Mouse (Mus musculus): ENCODE data around the gene Sclt1. TPM values are rescaled to one million over a fixed set of nuclear protein-coding genes. Genes with fewer than 3 reads are reported as not detected.
"Not testable (repeated sequence)": the region's sequence is repeated elsewhere in the genome, so short reads cannot be mapped to it uniquely, and the experiment has no call there.

Sclt1 gene
- total RNA-seq (2015; ENCODE audit: low replicate concordance) (28.8 and 35.2 TPM in 2 replicates), total RNA-seq (2017; ENCODE audit: low replicate concordance) (24.2 and 32.7 TPM in 2 replicates)

DNA sequence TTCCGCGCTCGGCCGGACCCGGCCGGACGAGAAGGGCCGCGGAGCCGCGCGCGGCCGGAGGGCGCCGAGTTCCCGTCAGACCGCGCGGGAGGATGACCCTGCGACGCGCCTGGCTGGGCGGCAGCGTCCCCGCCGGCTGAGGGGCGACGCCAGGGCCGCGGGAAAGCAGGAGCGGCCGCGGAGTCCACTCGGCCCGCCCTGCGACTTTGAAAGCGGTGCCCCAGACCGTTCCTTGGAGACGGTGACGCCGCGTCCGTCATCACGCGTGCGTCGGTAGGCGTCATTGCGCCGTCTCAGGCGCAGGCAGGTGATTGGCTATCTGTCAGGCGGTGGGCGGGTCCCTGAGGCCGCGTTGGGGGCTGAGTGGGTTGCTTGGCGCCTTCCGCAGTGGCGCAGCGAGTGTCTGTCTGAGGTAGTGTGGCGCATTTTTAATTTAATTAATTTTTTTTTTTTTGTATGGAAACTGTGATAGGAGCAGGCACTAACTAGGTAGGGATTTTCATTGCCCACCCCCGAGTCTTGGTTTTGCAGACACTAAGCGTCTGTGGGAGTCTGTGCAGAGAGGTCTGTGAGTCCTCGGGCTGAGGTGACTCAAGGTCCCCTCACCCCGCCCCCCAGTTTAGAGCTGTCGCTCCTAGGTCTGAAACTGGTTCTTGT, at the start of gene Sclt1, which contains the start of gene D3Ertd751e:
Gene Sclt1, minus strand, starts transcription at position 237 of the 657 bp plus-strand sequence.
Gene D3Ertd751e, plus strand, starts transcription at position 334 of the 657 bp plus-strand sequence.
- ATAC-seq (replicated peaks; ENCODE audit: low FRiP score, poor library complexity, severe bottlenecking), result peak; percentile 99

DNA sequence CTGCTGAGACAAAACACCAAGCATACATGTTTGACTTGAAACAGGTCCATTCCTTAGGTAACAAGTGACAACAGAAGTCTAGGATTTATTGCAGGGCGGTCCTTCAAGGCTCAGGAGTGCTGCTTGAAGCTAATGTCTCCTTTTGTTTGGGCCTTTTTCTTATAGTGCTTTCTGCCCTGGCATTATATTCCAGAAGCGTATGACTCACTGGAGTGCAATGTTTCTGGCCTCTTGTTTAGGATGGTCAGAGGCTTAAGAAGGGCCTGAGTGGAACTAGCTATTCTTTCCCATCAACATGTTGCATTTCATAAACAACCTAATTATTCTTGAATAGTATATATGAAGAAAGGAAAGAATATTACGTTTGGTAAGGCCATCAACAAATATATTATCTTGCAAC, 19.8 kb upstream of the Sclt1 start:
- no peak for ATAC-seq (replicated peaks; ENCODE audit: low FRiP score, poor library complexity, severe bottlenecking)

- ATAC-seq (replicated peaks; ENCODE audit: low FRiP score, poor library complexity, severe bottlenecking), result no peak
Measured at GRCm38 (mm10) chr3:41754556-41754955, 12.2 kb upstream of the Sclt1 start.

DNA sequence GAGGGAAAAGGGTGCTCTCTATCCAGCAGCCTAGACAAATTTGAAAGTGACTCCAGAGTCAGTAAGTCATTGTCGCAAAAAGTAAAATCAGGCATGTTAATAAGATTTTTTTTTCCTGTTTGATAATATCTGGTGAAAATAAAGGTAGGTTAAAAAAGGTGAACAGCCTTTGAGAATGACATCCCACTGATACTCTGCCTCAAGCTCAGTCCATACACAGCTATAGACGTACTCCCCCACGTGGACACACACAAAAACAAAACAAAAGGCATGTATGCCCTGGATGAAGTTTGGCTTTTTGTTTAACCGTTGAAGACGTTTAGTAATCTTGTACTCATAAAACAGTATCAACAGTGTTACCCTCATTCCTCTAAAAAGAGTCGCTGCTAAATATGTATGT, 1.1 kb upstream of the Sclt1 start:
- ATAC-seq (replicated peaks; ENCODE audit: low FRiP score, poor library complexity, severe bottlenecking), result no peak

DNA sequence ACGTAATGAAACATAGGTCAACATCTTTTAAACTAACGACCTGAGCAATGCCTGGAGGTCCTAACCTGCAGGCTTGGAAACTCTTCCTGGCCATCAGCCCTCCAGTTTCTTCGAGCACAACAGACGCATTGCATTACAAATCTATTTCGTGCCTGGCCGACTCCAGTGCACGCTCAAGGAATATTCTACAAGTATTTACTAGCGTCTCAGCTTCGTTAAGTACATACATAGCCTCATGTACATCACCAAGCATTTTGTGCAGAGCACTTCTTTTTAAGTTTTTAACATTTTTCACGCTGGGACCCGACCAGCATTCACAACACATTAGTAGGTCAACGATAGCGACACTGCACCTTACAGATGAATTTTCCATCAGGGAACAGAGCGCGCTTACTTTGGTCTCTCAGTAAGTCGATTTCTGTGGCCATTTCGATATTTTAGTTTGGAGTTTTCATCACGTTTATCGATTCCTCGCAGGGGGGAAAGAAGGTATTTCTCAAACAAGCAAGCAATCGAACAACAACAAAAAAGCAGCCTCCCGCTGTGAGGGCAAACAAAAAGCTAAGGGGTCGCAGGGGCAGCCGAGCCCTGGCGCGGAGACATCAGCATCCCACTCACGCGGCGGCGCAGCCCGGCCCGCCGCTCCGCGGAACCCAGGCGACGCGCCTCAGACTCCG, 575 bp downstream of the Sclt1 start:
- ATAC-seq (replicated peaks; ENCODE audit: low FRiP score, poor library complexity, severe bottlenecking), result no peak

- ATAC-seq (replicated peaks; ENCODE audit: low FRiP score, poor library complexity, severe bottlenecking), result no peak
Measured at GRCm38 (mm10) chr3:41695681-41696080, 46.6 kb downstream of the Sclt1 start.

DNA sequence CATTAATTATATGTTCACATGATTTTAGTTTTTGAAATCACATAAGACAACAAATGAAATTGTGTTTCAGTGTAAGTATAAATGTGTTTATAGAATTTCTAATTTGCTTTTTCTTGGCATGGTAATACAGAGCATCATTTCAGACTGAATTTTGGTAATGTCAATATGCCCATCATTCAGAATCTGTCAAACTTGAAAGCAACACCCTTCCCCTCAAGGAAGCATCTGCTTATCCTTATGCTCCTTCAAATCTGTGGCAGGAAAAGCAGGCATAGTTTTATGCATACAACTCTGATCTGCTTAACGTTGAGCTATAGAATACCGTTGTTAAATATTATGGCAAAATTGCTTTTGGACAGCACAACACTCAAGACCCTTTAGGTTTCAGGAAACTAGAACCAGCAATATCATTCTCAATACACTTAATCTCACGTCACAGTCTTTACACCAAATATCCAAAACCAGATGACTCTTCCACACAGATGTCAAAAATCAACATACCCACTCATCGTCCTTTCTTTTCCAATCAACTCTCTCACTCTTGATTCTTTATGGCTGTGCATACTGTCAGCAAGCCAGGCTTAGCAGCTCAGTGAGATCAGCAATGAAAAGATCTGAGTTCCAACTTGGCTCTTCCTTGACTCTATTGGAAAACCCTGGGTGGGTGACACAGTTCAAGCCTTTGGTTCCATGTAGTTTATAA, 49.7 kb downstream of the Sclt1 start:
- ATAC-seq (replicated peaks; ENCODE audit: low FRiP score, poor library complexity, severe bottlenecking), result no peak

DNA sequence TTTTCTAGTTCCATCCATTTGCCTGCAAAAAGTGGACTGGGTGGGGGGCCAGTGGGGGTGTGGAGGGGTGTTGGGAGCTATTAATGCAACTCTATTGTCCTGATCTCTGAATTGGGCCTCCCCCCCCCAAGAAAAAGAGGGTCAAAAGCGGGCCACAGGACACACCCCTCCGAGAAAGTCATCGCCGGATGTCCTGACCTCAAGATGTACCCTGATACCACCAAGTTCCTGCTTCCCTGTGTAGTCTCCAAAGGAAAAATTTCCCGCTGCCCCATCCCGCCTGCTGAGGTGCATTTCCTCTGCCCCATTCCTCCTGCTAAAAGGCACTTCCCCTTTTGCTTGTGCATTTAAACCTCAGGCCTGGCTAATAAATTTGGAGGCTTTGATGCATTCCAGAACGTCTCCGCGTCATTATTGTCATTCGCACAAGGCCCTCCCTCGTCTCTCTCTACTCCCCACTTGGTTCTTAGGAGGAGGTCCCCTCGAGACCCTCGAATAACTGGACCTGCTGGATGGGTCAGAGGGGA, 52.1 kb downstream of the Sclt1 start:
- not testable (repeated sequence) for ATAC-seq (replicated peaks; ENCODE audit: low FRiP score, poor library complexity, severe bottlenecking)

DNA sequence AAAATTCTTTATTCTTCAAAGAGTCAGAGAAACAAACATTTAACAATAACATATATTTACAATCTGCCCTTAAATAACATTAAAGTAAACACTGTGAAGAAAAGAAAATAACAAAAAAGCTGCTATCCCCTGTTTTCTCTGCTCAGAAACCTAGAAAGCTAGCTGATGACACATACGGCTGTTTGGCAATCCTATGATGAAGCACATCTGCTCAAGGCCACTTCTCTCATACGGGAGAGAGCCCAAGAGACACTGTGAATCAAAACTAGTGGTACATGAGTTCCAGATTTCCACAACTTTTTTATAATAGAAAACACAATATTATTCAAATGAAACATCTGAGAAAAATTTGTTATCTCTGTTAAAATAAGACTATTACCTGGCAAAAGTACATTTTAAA, 55.9 kb downstream of the Sclt1 start:
- ATAC-seq (replicated peaks; ENCODE audit: low FRiP score, poor library complexity, severe bottlenecking), result no peak

DNA sequence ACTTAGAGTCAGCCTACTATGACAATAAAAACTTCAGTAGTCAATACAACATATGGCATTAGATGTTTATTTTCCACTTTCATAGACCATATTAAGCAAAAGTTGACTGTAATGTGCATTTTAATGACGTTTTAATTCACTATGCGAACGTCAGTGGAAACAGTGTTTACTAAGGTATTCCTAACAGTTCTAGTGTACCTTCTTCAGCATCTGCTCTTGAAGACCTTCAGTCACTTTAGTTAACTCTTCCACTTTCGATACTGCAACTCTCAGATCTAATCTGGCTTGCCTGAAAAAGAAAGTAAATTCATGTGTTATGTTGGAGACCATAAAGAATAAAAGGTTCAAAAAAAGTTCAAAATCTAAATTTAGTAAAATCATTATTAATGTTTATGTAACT, 60.2 kb downstream of the Sclt1 start:
- ATAC-seq (replicated peaks; ENCODE audit: low FRiP score, poor library complexity, severe bottlenecking), result no peak

GRCm38 (mm10) chr3:41676648-41677047, 65.7 kb downstream of the Sclt1 start:
- no peak for ATAC-seq (replicated peaks; ENCODE audit: low FRiP score, poor library complexity, severe bottlenecking)

DNA sequence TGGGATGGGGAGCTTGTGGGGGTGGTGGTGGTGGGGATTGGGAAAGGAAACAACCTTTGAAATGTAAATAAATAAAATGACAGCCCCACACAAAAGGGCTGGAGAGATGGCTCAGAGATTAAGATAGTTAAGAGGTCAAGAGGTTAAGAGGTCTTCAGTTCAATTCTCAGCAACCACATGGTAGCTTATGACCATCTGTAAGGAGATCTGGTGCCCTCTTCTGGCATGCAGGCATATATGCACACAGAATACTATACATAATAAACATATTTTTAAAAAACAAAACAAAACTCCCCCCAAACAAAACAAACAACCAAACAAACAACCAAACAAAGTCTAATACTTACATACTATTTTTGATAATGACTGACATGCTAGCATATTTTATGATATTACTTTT, 67.5 kb downstream of the Sclt1 start:
- ATAC-seq (replicated peaks; ENCODE audit: low FRiP score, poor library complexity, severe bottlenecking), result no peak

DNA sequence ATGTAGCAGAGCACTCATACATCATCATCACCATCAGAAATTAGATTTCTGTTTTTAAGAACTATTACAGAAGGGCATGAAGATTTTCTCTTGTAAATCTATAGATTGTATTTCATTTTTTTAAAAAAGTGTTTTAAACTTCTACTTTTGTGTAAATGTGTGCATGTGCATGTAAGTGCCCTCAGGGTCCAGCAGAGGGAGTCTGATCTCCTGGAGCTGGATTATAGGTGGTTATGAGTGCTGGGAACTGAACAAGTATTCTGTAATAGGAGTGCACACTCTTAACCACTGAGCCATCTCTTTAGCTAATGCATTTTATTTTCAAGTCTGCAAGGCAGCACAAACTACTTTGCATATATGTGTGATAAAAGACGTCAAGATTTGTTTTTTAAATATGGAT, 86.7 kb downstream of the Sclt1 start:
- ATAC-seq (replicated peaks; ENCODE audit: low FRiP score, poor library complexity, severe bottlenecking), result no peak

DNA sequence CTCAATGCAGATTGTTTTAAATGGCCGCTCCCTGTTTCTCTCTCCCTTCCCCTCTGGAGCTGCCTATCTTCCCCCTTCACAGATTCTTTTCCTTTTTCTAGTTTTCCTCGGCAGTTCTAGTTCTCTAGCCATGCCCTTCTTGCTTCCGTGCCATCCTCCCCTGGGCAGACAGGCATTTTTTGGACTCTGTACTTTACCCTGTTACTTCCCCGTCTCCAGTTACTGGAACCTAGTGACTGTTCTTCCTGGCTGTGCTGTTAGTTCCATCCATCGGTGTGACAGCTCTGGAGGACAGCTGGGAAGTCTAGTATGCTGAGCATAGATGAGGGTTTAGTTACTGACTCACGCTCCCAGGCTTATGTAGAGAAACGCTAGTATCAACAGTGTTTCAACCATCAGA, 121.3 kb downstream of the Sclt1 start:
- no peak for ATAC-seq (replicated peaks; ENCODE audit: low FRiP score, poor library complexity, severe bottlenecking)

GRCm38 (mm10) chr3:41618488-41618887, 123.8 kb downstream of the Sclt1 start:
- no peak for ATAC-seq (replicated peaks; ENCODE audit: low FRiP score, poor library complexity, severe bottlenecking)

GRCm38 (mm10) chr3:41618036-41618435, 124.3 kb downstream of the Sclt1 start:
- no peak for ATAC-seq (replicated peaks; ENCODE audit: low FRiP score, poor library complexity, severe bottlenecking)

DNA sequence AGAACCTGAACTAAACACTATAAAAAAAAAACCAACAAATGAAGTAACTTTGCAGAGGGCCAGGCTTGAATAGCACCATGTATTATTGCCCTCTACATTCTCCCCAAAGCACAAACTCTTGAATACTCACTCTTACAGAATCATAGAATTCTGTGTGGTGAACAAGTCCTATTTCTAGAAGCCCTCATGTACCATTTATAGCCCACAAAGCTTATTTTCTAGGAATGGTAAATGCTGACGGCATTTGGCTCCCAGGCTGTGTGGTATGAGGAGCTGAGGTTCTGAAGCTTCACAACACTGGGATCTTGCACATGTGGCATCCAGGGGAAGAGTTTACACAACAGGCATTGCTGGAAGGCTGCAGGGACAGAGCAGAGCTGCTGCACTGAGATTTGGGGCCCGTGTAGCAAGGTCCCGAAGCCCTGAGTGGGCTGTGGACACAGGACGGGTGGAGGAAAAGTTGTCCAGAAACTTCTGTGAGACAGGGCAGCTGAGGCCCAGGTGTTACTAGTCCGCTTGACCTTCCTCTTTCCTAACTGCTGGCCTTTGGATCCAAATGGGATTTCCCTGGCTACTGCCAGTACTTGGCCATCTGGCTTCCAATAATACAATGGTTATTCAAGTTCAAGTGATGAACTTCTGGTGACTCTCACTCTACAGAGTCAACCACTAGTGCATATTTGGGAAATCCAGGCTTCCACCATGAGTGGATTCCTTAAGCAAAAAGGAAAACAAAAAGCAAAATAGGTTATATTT, 127.9 kb downstream of the Sclt1 start:
- ATAC-seq (replicated peaks; ENCODE audit: low FRiP score, poor library complexity, severe bottlenecking), result no peak

DNA sequence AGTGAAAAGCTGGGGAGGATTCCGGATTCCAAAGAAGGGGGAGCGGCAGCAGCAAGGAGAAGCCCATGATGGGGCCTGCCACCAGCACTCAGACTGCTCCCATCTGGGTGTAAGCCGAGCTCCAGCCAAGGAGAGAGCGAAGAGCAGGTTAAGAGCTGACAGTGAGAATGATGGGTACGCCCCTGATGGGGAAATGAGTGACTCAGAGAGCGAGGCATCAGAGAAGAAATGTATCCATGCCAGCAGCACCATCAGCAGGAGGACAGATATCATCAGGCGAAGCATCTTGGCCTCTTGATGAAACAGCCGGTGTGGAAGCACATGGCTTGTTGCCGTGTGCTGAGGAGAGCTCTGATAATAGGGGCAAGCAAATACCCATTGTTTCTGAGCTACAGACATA, 128.6 kb downstream of the Sclt1 start:
- ATAC-seq (replicated peaks; ENCODE audit: low FRiP score, poor library complexity, severe bottlenecking), result no peak

- ATAC-seq (replicated peaks; ENCODE audit: low FRiP score, poor library complexity, severe bottlenecking), result no peak
Measured at GRCm38 (mm10) chr3:41612211-41612610, 130.1 kb downstream of the Sclt1 start.

- ATAC-seq (replicated peaks; ENCODE audit: low FRiP score, poor library complexity, severe bottlenecking), result no peak
Measured at GRCm38 (mm10) chr3:41609071-41609470, 133.2 kb downstream of the Sclt1 start.

All from erythroid progenitor cell, adult 5-6 weeks (primary cell).